Mouse (Mus musculus) adrenal gland, postnatal 36 days (tissue): ENCODE measurements around the gene Metap1d. TPM values are rescaled to one million over a fixed set of nuclear protein-coding genes. Genes with fewer than 3 reads are reported as not detected.
A peak's percentile ranks its signal among the peaks of the same experiment; 100 is the strongest.

Experiments used
- DNase-seq, 2 experiments: peaks; one replicate each; pipeline ENCODE4 v3.0.0; 2021; ENCODE audit warnings: mixed read lengths in 1 of 2
- long read RNA-seq, 2 experiments: library from polyadenylated mRNA; stranded (forward); transcript quantifications; one replicate each; pipeline ENCODE4 v2.0.0; 2021; ENCODE audit warnings: borderline sequencing depth in 2 of 2
- total RNA-seq, 2 experiments: library from RNA; stranded (reverse); gene quantifications; 2 replicates each; pipeline ENCODE4 v1.2.3; 2021

Gene Metap1d
- total RNA-seq, result 10 to 100 TPM; 27.5 to 30.6 TPM
- long read RNA-seq, experiment 1, transcript Metap1d-201 (10 exons, 1,321 nt), result major isoform, 23 of 38 reads
- long read RNA-seq, experiment 1, partial matches to known transcripts, result 3 of 38 reads
- long read RNA-seq, experiment 1, other reads (novel, unspliced or antisense), result 11 of 38 reads
- long read RNA-seq, experiment 2, partial matches to known transcripts, result 4 of 12 reads
- long read RNA-seq, experiment 2, other reads (novel, unspliced or antisense), result 5 of 12 reads

DNA sequence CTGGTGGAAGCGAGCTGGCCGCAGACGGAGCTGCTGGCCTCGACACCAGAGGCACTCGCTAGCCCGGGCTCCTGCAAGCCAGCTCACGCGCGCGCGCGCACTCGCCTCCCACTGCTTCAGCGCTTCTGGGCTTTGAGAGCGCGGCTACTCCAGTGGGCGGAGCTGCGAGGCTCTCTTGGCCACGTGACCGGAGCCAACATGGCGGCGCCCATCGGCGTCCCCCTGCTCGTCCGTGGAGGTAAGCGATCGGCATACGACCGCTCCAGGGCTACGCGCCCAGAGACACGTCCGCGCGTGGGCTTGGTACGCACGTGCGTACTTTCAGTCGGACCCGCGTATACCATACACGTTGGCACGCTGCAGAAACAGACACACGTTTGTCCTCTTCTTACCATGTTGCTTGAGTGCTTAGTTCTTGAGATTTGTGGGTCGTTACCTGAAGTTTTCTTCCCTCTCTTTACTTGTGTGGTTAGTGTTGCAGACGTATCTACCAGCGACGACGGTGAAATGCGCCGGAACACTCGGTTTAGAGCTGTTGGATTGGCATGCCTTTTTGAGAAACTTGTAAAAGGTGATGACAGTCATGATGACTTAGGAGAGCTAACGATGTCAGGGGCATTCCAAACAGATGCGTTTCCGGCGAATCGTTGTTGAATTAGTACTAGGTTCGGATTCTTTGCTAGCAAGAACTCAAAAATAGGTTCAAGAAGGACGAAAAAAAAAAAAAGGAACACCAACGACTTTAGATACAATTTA, at the start of gene Metap1d:
TSS of gene Metap1d (plus strand) at position 116 of the 756 bp plus-strand sequence.
- DNase-seq, result peak; percentile 96

DNA sequence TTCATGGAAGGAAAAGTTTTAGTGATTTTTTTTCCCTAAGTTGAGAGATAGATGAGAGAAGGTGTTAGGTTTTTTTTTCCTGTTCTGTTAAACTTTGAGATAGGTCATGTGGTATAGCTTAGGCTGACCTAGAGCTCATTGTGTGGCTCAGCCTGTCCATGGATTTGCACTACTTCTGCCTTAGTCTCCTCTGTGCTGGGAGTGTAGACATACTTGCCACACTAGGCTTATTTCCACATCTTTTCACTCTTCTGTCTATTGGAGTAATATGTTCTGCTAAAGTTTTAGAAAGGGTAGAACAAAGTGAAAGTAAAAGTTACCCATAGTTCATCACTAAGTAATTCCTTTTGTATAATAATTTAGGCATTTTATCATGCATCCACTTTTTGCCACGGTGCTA, 47.5 kb upstream of the Metap1d start:
- no peak for DNase-seq

DNA sequence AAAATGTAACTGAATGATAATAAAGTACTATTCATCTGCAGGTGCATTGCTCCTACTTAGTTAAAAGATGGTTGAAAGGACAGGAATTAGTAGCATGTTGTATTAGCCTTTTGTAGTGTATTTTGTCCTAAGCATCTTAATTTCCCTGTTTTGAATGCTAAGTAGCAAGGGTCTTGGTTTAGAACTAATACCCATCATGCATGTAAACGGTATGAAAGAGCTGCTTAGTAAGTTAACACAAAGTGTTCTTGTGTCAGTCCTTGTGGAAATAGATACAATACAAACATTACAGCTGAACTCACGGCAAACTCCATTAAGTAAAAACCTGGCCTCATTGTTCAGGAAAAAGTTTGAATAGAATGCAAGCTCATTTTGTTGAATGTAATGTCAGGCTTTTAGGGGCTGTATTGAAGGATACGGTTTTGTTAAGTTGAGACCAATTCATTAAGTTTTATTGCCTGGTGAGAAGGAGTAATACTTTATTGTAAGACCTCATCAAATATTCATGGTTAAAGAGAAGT, 34.3 kb upstream of the Metap1d start:
- no peak for DNase-seq

DNA sequence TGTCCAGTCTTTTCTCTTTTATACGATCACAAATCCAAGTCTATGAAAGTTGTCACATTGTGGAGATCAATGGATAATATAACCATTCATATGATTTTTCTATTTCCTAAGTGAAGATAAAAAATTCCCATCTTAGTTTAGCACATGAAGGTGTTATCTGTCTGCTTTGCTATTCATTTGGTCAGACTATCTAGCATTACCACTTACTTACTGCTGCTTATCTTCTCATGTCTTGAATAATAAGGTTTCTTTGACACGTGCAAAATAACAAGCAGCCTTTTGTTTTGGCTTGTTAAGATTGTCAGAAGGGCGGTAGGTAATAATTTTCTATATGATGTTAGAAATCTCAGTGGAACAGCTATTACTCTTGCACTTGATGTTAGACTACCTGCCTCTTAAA, 33.7 kb upstream of the Metap1d start:
- DNase-seq, result no peak

DNA sequence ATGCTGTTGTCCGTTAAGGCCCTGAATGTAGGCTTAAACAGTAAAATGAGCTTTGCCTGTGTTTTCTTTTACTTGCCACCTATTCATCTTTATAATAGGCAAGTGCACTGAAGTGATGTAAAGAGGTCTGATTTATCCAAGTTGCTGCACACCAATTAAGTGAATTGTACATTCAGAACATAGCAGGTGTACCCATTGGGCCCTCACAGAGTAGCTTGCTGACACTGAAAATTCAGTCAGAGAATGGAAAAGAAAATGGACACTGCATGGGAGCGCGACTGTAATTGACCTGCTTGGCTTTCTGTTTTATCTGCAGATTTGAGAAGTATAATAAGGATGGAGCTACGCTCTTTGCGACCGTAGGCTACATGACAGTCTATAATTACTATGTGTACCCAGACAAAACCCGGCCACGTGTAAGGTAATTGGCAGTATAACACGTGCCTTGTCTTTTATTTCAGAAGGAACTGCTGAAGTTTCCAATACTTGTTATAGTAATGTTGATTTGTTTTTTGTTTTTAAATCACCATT, 32.1 kb upstream of the Metap1d start:
- DNase-seq, result no peak

DNA sequence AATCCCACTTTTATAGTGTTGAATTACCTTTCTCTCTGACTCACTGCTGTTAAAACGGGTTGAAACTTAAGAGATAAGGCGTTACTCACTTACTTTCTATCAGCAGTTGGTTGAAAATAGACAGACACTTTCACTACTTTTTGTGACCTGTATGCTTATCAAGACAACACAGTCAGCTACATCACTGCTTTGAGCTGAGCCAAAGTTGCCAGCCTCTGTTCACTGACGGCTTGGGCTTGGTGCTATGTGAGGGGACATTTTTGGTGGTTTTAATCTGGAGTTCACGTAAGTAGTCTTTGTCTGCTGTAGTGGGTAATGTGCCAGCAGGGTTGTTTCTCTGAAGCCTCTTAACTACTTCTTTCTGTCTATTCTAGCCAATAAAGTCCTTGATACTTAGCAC, 28.5 kb upstream of the Metap1d start:
- no peak for DNase-seq

DNA sequence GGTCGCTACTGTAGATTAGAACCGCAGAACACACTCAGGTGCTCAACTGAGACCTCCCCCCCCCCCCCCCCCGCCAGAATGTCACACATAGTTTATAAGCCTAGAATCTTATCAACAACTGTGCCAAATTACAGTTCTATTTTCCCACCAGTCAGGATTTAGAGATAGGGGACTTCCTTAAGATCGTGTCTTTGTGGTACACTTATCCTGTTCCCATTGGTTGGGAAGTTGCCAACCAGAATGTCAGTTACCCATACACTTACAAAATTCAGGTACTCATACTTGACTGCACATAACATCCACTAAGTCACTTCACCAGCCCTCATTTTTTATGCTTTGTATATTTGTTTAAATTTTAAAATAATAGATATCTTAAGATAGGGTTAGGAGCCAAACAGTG, 17.6 kb upstream of the Metap1d start:
- DNase-seq, result no peak

DNA sequence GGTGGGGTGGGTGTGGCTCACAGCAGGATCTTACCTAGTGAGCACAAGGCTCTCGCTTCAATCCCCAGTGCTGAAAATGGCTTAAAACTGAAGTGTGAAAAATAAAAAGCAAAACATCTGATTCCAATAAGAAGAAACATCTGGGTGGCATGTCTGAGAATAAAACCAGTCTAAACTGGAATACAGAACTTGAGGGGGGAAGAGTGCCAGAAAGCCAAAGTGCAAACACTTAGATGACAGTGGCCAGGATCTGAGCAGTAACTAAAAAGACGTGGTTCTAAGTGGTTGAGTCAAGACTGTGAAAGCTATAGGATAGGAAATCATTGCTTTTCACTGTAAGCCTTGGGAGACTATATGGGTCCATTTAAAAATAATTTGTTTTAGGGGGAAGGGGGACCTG, 9.7 kb upstream of the Metap1d start:
- no peak for DNase-seq

DNA sequence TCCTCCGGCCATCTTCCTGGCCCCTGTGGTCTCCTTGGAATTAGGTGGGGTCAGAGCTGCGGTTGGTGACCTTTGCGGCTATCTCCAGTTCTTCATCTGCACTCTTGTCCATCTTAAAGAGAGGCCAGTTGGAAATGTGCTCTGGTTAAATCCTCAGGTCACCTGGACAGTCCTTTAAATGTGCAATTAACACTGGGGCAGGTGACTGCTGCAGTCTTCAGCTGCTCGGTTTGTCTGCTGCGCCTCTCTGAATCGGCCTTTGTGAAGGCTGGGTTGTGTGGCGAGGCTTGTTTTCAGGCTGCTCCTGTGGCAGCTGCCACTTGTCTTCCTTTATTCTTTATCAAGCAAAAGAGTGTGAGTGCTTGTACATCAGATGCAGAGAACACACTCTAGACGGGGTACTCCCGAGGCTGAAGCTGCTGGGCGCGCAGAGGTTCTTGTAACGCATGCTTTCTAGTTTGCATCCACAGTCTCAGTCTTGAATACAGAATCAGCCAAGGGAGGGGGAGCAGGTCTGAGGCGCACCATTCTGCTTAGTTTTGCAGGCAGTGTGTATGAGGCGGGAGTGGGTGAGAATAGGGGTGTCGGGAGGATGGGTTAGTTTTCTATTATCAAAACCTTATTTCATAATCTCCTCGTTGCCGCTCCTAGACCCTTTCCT, 7.4 kb upstream of the Metap1d start:
- DNase-seq, result no peak

DNA sequence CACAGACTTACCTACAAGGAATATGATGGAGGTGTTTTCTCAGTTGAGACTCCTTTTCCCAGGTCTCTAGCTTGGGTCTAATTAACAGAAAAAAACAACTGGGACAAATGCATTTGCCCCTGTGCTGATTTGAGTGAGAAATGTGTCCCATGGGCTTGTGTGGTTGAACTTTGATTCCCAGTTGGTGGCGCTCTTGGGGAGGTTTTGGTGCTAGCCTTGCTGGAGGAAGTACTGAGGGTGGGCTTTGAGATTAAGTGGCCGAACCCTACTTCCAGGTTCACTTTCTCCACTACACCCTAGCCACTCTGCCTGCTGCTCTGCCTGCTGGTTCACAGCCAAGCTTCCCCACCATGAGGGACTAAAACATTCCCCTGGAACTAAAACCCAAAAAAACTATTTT, 3.5 kb upstream of the Metap1d start:
- DNase-seq, result no peak

DNA sequence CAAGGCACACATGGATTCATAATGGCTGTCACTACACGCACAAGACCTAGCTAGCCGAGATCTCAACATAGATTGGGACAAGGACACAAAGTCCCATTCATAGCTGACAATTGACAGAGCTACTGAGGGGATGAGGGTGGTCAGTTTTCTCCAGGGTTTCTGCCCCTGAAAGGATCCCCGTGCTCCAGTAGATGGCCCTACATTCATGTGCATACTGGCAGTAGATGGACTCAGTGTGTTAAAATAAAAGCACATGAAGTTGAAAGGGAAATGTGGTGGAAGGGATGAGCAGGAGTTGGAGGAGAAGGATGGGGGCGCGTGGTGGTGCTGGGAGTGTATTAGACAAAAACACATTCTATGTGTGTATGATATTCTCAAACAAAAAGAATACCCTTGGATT, 1.3 kb upstream of the Metap1d start:
- no peak for DNase-seq

DNA sequence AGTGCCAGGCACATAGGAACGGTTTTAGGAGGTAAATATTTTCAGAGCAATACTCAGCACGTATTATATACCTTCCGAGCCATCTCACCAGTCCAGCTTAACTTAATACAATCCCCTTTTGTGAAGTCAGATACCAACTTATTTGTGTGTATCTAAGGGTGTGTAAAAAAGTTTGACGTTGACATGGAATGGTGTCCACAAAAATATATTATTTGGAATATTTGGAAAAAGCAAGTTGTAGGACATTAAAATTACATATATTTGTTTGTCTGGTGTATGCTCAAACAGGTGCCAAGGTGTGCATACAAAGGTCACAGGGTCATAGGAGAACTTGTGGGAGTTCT, 813 bp downstream of the Metap1d start:
- DNase-seq, result no peak

DNA sequence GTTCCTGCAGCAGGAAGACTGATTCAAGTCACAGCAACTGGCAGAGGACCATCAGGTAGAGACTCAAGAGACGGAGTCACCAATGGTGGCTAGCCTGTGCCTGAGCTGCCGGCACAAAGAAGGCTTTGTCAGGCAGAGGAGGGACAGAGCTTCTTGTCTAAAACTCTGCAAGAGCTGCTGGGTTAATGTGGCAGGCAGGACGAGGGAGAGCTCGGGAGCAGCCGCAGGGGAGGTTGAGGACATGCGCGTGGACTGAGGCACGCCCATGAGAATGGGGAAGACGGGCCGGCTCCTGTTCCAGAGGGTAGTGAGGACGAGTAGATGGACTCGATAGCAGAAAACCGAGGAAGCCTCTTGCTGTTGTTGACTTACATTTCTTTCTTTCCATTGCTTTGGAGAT, 5.5 kb downstream of the Metap1d start:
- DNase-seq, result no peak

DNA sequence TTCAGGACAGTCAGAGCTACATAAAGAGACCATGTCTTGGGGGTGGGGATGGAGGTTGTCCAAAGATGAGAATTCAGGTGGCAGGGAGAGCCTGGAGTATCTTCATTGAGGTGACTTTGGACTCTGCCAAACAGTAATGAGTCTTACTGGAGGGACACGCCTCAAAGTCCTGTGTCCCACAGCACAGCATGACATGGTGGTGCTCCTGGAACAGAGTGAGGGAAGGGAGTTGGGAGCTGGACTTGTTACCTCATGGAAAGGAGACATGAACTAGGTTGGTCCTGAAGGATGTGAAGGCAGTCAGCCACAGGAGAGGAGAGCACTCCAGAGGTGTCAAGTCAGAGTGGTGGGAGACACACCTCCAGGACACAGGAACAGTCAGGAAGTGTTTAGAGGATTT, 6.6 kb downstream of the Metap1d start:
- DNase-seq, result no peak

DNA sequence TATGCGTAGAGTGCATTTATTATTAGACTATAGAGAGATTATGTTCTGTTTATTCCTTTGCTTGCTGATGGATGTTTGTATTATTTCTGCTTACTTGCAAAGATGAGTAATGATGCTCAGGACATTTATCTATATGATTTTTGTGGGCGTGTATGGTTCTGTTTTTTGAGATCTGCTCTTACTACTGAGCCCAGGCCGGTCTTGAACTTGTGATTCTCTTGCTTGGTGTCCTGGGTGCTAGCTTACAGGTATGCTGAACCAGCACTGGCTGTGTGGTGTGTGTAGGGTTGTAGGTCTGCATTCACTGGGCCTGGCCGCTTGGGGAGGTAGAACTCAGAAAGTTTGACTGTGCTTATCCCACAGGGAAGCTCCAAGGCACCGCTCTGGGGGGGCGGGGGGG, 8.1 kb downstream of the Metap1d start:
- no peak for DNase-seq

DNA sequence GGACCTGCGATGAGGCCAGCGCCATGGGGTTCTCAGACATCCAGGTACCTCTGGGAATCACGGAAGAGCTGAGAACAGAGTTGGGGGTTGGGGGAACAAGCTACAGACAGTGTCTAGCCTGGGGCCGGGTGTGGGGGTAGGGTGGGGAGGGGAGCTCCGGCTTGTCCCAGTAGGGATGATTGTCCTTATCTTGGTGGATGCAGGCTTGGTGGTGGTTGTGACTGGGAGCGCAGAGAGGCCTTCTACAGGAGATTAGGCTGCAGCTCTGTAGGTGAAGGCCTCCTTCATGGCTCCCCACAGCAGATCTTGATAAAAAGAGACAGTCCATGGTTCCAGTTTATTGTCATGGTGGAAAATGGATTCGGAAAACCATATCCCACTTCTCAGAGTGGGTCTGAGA, 8.5 kb downstream of the Metap1d start:
- DNase-seq, result no peak

DNA sequence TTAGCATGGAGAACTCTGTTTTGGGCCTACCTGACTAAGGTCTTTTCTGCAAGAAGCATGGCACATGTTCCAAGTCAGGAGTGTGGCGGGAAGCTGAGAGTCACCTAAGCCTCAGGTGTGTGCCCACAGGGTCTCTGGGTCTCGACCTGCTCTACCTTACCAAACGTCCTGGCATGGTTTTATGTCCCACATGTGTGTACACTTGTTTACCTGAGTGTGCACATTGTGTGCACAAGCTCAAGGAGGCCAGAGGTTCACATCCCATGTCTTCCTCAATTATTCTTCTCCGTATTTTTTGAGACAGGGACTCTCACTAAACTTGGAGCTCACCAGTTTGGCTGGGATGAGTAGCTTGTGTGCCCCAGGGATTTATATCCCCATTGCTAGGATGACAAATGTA, 9.0 kb downstream of the Metap1d start:
- no peak for DNase-seq

DNA sequence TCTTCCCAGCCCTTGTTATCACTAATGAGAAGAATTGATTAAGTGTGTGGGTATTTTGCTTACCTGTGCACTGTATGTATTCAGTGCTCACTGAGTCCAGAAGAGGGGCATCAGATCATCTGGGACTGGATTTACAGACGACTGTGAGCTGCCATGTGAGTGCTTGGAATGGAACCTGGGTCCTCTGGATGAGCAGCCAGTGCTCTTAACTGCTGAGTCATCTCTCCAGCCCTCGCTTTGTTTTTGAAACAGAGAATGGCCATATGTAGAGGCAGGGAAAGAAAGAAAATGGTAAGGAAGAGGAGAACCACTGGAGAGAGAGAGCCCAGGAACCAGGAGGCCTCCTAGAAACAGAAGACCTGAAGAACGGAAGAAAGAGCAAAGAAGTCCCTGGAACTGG, 9.5 kb downstream of the Metap1d start:
- no peak for DNase-seq

DNA sequence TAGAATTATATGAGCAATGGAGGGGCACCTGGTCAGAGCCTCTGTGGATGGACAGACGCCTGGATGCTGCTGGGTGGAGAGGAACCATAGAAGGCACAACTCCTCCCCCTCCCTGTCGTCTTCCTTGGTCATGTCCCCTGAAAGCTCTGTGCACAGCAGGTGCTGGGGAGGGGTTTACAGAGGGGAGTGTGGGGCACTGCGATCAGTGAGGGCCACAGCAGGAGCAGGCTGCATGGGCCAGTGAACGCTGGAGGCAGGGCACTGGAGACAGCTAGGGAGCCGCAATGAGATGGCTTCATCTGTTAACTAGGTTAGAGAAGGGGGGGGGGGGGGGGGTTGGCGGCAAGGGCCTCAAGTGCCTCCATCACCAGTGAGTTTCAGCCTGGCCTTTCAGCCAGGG, 13.0 kb downstream of the Metap1d start:
- DNase-seq, result no peak

DNA sequence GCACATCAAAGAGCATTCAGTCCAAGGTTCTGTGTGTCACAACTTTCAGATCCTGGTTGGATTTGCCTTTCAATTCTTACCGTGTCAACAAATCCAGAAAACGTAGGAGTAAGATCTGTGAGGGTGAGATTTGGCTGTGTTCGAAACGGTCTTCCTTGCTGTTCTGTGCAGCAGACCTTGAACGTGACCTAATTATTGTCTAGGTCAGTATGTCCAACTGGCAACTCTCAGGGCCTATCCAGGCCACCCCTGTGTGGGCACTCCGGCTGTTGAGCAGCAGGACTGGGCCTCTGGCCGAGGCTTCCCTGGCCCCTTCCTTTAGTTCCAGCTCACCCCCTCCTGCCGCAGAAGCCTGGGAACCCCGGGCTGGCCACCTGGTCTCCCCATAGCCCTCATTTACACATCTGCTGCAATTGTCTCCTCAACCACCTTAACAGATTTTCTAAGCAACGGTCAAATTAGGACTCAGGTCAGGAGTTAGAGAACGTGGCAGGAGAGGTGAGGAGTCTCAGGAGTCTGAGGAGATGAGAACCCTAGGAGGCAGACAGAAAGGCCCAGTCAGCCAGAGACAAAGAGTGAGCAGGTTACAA, 13.9 kb downstream of the Metap1d start:
- DNase-seq, result peak; percentile 24 to 40

DNA sequence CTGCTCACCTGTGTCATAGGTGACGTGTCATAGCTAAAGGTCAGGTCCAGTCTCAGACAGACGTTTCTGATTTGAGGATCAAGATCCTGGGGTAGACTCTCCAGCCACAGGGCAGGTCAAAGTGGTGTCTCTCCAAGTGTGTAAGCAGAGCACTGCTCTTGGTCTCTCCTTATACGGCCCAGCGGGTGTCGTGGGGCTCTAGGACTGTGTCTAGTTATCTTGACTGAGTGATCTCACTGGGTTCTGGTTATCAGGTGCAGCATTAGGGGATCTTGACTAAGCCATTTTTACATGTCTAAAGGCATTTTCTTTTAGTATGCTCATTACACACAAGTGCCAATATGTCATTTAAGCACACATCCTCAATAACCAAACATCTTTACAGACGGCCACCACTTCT, 18.0 kb downstream of the Metap1d start:
- DNase-seq, result no peak

DNA sequence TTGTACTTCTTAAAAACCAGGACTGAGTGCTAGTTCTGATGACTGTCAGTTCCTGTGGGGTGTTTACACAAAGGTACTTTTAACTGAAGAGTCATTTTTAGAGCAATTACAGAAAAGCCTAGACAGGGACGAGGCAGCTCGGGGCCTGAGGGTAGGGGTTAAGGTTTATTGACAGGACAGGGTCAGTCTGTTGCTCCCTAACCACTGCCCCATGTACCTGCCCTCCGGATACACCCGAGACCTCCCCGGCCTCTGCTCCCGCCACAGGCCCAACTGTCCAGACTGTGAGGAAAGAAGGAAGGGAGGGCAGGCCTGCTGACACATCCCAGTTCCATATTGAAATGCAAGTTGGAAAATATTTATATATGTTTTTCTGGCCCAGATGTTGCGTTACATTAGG, 20.8 kb downstream of the Metap1d start:
- DNase-seq, result no peak

DNA sequence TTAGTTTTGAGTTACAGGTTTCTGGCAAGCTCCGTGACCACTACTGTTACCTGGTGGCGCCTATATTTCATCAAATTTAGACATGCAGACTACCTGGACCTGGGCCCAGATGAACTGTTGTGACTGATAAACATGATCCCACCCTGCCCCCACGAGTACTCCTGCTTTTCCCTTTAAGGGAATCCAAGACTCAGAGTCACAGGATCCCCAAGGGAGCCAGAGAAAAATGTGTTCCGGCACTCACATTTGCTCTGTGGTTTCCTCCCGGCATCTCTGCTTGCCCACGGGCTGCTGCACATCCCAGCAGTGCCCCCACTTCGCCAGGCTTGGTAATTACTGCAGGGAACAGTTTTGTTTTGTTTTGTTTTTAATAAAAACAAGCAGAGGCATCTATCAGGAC, 21.3 kb downstream of the Metap1d start:
- DNase-seq, result no peak
